Mouse (Mus musculus) forelimb bud, embryonic 11.5 days (tissue): ENCODE results near the gene Tmem245.
"Not testable (repeated sequence)": the region's sequence is repeated elsewhere in the genome, so short reads cannot be mapped to it uniquely, and the experiment has no call there.

ENCODE experiments used
- DNase-seq: peaks from one replicate; pipeline ENCODE4 v3.0.0-alpha.2; 2012; ENCODE audit warnings: low read depth, low spot score

Tmem245 gene

DNA sequence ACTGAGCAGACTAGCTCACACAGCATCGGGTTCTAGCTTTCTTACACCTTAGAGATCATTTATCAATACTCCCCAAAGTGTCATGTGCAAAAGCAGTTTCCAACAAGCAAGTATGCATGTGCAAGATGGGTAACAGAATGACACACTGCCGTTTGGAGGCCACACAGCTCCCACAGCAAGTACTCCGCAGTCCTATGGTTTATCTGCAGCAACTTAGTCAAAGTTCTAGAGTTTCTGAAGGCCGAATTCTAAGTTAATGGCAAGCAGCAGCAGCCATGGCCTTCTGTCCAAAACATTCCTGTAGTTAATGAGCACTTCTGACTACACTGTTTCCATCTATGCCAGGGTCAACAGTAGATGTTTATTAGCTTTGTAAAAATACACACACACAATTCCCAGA, 20.3 kb downstream of the Tmem245 start:
- DNase-seq, result no peak

DNA sequence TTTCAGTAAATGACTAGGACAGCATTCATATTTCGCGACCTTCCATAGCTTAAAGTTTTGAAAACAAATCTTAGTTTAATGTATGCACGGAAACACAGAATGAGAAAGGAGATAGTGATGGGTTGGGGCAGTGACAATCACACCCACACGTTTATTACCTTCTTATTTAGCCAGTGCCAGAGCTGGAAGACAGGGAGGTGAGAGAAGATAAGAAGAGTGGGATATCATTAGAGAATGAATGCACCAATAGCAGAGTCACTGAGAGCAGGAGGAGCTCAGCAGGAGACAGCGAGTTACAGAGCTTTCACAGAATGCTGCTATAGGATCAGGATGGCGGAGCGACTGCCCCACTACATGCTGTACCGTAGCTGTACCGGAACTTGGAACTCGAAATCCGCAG, 25.0 kb downstream of the Tmem245 start:
- no peak for DNase-seq

DNA sequence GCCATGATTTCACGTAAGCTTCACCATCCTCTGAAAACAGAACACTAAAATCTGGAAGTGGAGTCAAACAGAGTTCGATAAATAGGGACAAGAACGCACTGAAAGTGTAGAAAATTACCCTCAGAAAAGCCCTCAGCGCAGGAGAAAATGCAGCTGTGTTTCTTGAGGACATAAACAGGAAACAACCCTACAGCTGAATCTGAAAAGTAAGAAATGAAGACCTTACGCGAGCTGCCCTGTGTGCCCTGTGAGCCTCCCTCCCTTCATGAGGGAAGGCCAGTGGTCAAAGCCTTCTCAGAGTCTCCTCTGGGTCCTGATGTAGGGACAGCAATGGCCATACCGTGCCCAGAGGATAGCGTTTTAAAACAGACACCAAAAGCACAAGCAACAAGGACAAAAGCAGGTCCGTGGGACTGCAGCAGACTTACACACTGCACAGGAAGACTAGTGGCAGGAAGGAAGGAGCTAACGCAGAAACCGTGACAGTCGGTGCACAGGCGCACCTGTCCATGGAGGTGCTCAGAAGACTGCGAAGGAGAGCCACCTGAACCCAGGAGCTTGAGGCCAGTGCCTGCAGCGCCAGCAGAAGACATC, 31.4 kb downstream of the Tmem245 start:
- no peak for DNase-seq

DNA sequence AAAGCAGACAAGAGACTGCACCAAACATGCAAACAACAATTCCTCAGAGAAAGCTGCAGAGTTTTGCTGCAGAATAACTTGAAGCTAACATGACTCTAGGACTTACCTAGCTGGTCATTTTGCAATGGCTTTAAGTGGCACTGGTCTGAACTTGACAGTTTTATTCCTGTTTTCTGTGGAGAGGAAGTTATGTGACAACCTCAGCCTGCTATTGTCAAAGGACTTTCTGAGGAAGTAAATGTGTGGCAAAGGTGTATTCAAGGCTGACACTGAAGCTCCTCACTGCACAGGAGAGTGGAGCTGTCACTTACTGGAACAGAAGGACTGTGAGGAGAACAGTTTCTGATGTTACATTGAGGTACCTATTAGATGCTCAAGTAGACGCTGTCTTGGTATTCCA, 32.5 kb downstream of the Tmem245 start:
- DNase-seq, result no peak

DNA sequence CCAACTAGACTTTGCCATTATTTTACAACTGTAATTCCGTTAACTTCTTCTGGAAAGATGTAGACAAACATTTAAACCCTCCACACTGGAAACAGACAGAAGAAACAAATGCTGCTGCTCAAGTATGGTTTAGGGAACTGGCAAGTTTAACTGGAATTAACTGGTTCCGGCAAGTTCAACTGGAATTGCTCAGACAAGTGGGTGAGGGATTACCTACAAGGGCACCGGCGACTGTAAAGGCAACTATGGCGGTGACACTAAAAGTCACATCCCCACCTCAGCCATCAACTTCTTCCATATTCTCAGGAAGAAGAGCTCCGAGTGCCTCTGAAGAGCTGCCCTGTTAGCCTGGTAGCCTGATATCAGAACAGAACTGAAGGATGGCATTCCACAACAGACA, 32.9 kb downstream of the Tmem245 start:
- DNase-seq, result no peak

DNA sequence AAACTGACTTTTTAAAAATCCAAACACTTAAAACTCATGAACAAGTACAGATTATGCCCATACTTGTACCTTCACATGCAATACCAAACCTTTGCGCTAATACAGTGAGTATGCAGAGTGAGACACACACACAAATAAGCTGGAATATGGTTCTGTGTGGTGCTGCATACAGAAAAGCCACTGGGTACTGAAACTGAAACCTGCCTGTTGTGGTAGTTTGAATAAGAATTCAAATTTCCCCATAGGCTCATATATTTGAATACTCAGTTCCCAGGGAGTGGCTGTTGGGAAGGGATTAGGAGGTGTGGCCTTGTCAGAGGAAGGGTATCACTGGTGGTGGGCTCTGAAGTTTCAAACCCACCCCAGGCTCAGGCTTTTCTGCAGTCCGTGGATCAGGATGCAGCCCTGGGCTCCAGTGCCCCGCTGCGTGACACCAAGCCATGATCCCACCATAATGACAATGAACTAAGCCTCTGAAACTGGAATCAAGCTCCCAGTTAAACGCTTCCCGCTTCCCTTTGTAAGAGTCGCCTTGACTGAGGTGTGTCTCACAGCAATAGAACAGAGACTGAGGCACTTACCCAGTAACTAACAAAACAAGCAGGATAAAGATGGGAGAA, 34.7 kb downstream of the Tmem245 start:
- DNase-seq, result no peak

- DNase-seq, result peak; percentile 75
Observed at GRCm38 (mm10) chr4:56909568-56909967, 37.7 kb downstream of the Tmem245 start.

- DNase-seq, result no peak
Observed at GRCm38 (mm10) chr4:56907671-56908070, 39.6 kb downstream of the Tmem245 start.

- DNase-seq, result no peak
Observed at GRCm38 (mm10) chr4:56906926-56907325, 40.3 kb downstream of the Tmem245 start.

GRCm38 (mm10) chr4:56905507-56905906, 41.7 kb downstream of the Tmem245 start:
- DNase-seq, result no peak

- no peak for DNase-seq
Observed at GRCm38 (mm10) chr4:56901671-56902070, 45.6 kb downstream of the Tmem245 start.

GRCm38 (mm10) chr4:56899216-56899615, 48.0 kb downstream of the Tmem245 start:
- no peak for DNase-seq

- DNase-seq, result no peak
Observed at GRCm38 (mm10) chr4:56897511-56897910, 49.7 kb downstream of the Tmem245 start.

- no peak for DNase-seq
Observed at GRCm38 (mm10) chr4:56894196-56894595, 53.0 kb downstream of the Tmem245 start.

DNA sequence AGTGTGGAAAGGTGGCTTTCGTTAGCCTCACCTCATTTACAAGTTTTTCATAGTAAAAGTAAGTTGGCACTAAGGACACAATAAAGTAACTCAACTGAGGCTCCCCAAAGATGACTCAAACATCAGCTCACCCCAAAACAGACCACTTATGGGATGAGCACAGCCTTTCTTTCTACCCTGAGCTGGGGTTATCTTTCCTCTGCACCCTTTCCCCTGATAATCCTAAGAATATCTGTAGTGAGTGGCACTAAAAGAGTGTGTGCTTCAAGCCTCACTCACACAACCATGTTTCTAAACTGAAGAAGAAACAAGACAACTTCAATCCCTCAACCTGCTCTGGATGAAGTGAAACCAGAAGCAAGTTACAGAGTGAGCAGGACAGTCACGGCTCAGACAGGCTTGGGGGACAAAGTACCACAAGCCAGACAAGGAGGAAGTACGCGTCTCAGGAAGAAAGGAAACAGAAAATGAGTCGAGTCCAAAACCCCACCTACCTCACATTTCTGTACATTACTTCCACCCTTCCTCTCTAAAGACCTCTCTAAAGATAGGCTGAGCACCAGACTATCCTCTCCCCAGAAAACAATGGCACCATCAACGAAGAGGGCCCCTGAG, 54.6 kb downstream of the Tmem245 start:
- no peak for DNase-seq

DNA sequence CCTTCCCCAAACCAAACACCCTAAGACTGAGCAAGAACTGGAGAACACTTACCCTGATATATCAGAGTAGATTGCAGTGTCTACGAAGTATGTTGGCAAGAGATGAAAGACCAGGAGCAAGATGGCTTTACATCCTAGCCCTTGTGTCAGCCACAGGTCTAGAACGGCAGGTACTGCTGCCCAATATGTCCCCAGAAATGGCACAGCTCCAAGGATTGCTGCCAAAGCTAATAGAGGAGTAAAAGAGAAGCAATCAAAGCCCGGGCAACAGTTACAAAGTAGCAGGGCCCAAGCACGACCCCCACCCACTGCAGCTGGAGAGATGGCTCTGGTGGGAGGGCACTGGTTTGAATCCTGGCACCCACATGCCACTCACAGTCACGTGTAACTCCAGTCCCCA, 58.8 kb downstream of the Tmem245 start:
- DNase-seq, result no peak

DNA sequence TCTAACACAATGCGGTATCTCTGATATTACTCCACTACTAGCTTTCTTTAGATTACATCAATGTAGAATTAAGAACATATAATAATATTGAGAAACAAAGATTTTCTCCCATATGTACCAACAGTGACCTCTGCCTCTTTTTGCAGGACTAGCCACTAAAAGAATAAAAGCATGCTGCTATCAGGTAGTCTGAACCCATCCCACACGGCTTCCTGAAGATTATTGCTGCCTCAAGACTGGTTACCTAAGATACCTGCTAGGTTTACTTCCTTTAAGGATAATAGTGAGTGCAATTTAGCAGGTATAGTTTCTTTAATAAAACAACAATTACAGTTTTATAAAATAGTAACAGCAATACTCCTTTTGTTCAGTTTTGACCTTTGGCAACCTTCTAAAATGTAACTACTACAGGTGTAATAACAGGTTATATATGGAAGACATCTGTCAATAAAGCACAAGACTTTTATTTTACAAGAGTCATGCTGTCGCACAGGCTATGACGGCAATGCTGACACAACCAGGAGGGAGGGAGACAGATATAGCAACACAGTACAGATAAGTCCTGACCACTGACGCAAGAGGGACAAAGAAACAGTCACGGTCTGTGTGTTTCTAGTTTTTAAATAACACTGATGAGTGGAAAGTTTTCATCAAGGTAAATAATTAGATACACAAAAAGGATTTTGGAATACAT, 60.8 kb downstream of the Tmem245 start:
- DNase-seq, result no peak

- DNase-seq, result no peak
Observed at GRCm38 (mm10) chr4:56880036-56880703, 67.1 kb downstream of the Tmem245 start.

GRCm38 (mm10) chr4:56878971-56879370, 68.3 kb downstream of the Tmem245 start:
- DNase-seq, result peak; percentile 19

DNA sequence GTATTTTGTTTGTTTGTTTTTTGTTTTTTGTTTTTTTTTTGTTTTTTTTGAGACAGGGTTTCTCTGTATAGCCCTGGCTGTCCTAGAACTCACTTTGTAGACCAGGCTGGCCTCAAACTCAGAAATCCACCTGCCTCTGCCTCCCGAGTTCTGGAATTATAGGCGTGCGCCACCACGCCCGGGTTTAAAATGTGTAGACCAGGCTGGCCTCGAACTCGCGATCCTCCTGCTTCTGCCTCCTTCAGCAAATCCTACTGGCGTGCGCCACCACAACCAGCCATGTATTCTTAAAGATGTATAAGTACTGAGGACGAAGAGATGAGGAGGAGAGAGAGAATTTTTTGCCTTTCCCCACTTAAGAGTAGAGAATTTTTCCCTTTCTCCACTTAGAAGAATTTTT, 76.7 kb downstream of the Tmem245 start:
- not testable (repeated sequence) for DNase-seq

DNA sequence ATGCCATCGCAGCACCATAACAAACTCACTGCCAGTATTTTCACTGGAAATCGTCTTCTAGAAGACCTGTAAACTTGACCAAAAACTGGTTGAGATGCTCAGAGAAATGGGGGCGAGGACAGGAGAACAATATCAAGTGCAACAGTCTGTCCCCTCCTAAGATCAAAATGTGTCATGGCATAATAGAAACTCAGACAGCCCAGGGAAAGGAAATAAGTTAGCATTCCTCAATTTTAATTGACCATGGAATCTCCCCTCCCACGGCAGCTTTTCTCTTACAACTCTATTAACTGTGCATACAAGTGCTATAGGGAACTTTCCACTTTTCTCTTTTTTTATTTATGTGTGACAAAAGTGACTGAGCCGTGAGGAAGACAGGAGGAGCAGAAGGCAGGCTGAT, 79.5 kb downstream of the Tmem245 start:
- DNase-seq, result no peak

DNA sequence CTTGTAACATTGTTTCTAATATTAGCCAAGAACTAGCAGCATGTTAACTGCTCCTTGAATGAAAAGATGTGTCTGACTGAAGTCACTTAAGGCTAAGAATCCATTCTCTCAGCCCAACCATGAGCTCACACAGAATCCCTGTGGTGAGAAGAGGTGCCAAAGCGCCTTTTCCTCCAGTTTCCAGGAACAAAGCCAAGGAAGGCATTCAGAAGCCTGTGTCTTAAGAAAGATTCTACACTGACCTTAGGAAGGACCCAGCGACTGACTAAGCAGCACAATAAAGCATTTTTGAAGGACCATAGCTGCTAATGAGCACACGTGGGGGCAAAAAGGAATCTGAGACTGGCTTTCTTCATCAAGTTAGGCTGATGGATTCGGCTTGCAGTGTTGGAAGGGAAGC, 81.3 kb downstream of the Tmem245 start:
- no peak for DNase-seq
